Mouse (Mus musculus): ENCODE measurements around the gene Mindy2.
"Not testable (repeated sequence)": the region's sequence is repeated elsewhere in the genome, so short reads cannot be mapped to it uniquely, and the experiment has no call there.

The Mindy2 gene

DNA sequence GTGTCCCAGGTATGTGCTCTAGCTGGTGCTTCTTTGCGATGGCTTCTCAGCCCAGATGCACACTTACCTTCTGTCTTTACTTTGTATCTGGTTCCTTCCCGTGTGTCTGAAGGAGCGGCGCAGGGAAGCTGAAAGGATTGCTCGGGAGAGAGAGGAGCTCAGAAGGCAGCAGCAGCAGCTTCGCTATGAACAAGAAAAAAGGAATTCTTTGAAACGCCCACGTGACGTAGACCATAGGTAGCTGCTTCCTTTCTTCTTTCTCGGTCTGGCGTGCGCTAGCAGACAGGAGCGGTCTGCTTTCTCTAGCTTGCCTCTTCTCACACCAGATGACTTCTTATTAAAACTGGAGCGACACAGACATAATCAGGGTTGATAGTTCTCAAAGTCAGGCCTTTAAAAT, 72.3 kb downstream of the Mindy2 start:
- no peak for DNase-seq (ENCODE audit: low spot score in 2 of 2)

- no peak for DNase-seq (ENCODE audit: low spot score in 2 of 2)
Measured at GRCm38 (mm10) chr9:70580956-70581355, 76.0 kb downstream of the Mindy2 start.

DNA sequence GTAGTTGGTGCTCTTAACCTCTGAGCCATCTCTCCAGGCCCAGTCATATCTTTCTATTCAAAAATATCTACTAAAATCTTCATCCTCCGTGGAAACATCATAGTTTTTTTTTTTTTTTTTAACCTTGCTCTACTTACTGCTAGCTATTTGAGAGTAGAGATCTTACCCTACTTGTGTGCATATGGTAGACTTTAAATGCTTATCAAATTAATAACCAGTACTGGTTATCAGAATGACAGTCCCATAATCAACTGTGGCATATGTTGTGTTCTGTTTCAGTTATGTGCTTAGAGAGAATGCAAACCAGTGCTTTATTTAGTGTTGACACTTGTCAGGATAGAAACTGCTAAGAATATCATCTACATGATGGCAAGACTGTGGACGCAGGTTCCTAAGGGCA, 78.9 kb downstream of the Mindy2 start:
- no peak for DNase-seq (ENCODE audit: low spot score in 2 of 2)

- no peak for DNase-seq (ENCODE audit: low spot score in 2 of 2)
Measured at GRCm38 (mm10) chr9:70570351-70570750, 86.6 kb downstream of the Mindy2 start.

DNA sequence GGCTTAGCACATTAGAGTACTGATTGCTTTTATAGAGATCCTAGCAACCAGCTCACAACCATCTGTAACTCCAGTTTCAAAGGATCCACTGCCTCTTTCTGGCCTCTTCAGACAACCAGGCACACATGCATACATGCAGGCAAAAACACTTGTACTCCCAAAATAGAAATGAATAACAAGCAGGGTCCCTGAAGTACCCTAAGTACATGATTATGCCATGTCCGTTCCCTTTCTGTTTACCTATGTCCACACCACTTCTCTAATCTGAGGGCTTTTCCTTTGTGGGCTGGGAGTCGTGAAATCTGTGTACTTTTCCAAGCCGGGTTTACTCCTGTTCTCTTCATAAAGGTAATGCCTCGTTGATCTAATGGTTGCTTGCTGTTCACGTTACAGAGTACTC, 89.3 kb downstream of the Mindy2 start:
- no peak for DNase-seq (ENCODE audit: low spot score in 2 of 2)

DNA sequence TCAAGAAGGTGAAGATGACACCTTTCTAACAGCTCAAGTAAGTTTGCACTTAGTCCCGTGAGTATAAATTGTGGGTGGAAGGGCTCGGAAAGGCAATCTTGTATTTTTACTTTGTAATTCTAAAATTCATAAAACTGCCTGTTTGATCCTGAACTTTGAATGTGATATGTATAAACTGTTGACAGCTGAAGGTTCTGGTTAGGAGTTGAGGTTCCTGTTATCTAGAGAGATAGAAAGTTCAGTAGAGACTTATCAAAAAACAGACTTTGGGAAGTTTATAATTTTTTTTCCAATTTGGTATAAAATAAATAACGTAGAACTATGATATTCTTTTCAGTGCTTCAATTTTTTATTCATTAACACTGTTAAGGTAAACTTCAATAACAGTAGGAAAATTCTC, 94.1 kb downstream of the Mindy2 start:
- no peak for DNase-seq (ENCODE audit: low spot score in 2 of 2)

- no peak for DNase-seq (ENCODE audit: low spot score in 2 of 2)
Measured at GRCm38 (mm10) chr9:70556796-70557195, 100.2 kb downstream of the Mindy2 start.

DNA sequence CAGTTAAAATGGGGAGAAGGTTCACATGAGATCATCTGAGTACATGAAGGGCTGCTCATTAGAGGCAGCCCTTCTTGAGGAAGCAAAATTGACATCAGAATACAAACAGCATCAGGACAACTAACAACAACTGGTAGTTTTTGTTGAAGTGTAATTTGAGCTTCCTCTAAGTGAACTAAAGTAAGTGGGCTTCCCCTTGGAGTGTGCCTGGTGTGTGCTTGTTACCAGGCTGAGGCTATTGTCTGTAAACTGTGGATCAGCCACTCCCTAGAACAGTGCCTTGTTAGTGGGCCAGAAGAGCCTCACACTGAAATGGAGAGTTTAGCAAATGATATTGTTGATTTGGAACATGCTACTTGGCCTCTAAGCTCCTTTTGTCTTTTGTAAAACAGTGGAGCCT, 101.5 kb downstream of the Mindy2 start:
- no peak for DNase-seq (ENCODE audit: low spot score in 2 of 2)

DNA sequence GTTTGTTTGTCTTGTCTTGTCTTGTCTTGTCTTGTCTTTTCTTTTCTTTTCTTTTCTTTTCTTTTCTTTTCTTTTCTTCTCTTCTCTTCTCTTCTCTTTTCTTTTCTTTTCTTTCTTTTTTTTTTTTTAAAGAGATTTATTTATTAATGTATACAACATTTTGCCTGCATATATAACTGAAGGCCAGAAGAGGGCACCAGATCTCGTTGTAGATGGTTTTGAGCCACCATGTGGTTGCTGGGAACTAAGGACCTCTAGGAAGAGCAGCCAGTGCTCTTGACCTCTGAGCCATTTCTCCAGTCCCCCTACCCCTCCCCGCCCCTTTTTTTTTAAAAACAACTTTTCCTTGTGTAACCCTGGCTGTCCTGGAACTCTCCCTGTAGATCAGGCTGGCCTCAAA, 104.7 kb downstream of the Mindy2 start:
- DNase-seq (ENCODE audit: low spot score in 2 of 2), result not testable (repeated sequence)

- DNase-seq (ENCODE audit: low spot score in 2 of 2), result no peak
Measured at GRCm38 (mm10) chr9:70551524-70551923, 105.5 kb downstream of the Mindy2 start.
